Mouse (Mus musculus): ENCODE measurements at regions not wholly inside any gene's neighbourhood (a gene's known extent, or its start where the extent isn't known, plus 50 kb on each side); places are given as distances from the start of the nearest gene placed in this dataset.

DNA sequence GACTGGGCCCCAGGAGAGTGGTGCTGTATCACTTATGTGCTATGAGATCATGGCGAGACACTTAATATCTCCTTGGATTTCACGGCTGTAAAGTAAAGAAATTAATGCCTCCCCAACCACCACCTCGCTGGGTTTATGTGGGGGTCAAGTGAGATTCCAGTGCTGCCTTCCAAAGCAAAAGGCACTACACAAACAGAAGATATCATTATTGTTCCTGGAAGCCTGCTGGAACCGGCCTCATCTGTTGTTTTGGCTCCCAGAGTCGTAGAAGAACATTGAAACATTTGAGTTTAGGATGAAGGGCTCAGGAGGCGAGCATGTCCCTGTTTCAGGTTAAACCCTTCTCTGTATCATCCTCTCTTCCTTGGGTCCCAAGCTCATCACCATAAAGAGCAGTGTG is 116.6 kb downstream of the Gpbp1 start:
- TF ChIP-seq POLR2A (IDR thresholded peaks at IDR 0.05; ENCODE audit: low read depth, low read length) (no peak), CTCF (conservative IDR thresholded peaks at IDR 0.05; ENCODE audit: insufficient read depth, insufficient read length, low read depth, low read length) (no peak)
